Mouse (Mus musculus) embryo, embryonic 10.5 days (tissue): ENCODE results near the gene Gna13.

Experiments
- DNase-seq: peaks from one replicate; pipeline ENCODE4 v3.0.0-alpha.2; 2015; ENCODE audit warnings: low spot score

The Gna13 gene

DNA sequence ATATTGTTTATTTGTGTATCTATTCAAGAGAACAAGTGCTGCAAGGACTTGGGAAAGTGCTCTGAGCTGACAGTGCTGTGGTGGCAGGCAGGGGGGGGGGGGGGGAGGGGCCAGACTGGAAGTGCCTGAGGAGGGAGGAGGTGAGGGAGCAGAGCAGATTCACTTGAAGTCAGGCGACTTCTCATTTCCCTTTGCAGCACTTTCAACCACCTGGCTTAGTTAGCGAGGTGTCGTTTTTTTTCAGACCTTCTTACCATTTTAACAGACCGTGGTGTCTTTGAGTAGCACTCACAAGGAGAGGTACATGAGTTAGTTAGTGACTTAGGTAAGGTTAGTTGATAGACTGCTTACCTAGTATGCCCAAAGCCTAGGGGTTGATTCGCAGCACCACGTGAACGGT is 12.8 kb downstream of the Gna13 start:
- DNase-seq: no peak

DNA sequence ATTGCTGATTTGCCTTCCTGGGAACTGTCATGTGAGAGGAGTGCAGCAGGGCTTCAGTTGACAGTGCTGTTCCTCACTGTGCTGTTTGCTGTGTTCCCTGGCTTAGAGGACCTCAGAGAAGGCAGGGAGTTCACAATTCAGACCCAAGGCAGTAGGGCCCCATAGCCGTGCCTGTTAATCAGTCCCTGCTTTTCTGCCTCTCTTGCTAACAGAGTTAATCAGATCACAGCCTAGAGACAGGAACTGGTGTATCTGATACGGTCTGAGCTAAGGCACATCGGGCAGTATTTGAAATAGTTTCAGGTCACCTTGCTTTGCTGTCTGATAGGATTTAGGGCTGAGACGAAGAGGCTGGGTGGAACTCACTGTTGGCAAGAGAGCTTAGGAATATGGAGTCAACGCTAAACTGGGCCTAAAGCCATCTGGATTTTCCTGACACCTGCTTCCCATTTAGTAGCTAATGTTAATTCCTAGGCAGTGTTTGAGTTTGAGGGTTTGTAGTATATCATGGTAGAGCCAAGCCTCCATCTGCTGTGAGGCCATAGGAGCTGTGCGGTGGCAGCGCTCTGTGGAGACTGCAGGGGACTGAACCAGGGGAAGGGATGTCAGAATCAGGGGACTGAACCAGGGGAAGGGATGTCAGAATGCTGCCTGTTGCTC is 14.0 kb downstream of the Gna13 start:
- peak; percentile 22 for DNase-seq

GRCm38 (mm10) chr11:109377477-109377876 is 14.8 kb downstream of the Gna13 start:
- DNase-seq: no peak

GRCm38 (mm10) chr11:109378051-109378450 is 15.4 kb downstream of the Gna13 start:
- DNase-seq: no peak

DNA sequence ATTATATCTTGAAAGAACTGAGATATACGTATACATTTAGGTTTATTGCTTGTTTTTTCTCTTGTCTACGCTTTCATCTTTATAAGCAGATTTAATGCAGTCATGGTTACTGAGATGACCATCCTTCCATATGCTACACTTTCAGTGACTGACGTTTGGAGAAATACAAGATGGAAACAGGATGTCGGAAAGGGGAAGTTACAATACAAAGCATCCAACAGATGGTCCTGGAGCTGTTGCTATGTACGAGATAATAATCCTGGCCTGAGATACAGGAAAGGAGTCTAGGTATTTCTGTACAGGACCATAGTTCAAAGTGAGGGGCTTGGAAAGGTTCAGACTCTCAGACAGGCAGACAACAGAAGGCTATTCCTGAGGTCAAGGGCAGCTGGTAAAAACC is 18.0 kb downstream of the Gna13 start:
- no peak for DNase-seq

- no peak for DNase-seq
These were observed 22.7 kb downstream of the Gna13 start for GRCm38 (mm10) chr11:109385296-109385695.

GRCm38 (mm10) chr11:109389046-109389445 is 26.4 kb downstream of the Gna13 start:
- no peak for DNase-seq

- DNase-seq: no peak
These were observed 28.6 kb downstream of the Gna13 start for GRCm38 (mm10) chr11:109391200-109391599.

DNA sequence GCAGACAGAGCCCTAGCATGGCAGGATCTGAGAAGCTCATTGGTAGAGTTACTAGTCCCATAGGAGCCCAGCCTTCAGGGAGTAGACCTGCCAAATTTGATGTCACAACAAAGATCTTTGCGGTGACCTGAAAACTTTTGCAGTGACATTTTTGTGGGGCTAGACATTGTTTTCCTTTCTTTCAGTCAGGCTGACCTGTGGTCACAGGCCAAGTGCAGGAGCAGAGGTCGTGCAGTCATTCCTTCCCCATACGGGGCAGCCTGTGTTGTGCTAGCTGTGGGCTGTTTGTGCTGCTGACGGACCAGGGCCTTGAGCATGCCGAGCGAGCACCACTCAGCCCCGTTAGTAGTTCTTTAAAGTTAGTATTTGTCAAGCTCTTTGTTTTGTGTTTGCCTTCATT is 29.1 kb downstream of the Gna13 start:
- peak; percentile 33 for DNase-seq

GRCm38 (mm10) chr11:109392601-109393000 is 30.0 kb downstream of the Gna13 start:
- no peak for DNase-seq

- no peak for DNase-seq
These were observed 32.1 kb downstream of the Gna13 start for GRCm38 (mm10) chr11:109394758-109395157.

- no peak for DNase-seq
These were observed 32.7 kb downstream of the Gna13 start for GRCm38 (mm10) chr11:109395291-109395690.

GRCm38 (mm10) chr11:109406431-109406830 is 43.8 kb downstream of the Gna13 start:
- no peak for DNase-seq

- DNase-seq: no peak
These were observed 47.8 kb downstream of the Gna13 start for GRCm38 (mm10) chr11:109410197-109410980.

DNA sequence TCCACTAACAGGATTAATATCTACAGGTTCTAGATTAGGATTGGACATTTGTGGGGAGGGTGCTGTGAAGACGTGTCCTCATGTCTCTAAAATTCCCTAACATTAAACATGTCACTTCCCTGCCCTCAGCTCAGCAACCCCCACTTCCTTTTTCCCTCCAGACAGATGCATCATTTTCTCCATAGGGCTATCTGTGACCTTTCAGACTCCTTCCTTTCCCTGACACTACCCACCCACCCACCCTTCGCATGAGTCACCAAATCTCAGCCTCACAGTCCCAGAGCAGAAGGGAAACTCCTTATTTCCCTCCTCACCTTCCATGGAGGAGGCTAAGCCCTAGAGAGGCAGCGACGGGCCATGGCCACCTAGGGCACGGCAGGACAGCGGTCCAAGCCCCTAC is 51.0 kb downstream of the Gna13 start, which contains the start of gene 9930022D16Rik:
TSS of gene 9930022D16Rik (plus strand) at position 301 of the 400 bp plus-strand sequence.
- DNase-seq: no peak

DNA sequence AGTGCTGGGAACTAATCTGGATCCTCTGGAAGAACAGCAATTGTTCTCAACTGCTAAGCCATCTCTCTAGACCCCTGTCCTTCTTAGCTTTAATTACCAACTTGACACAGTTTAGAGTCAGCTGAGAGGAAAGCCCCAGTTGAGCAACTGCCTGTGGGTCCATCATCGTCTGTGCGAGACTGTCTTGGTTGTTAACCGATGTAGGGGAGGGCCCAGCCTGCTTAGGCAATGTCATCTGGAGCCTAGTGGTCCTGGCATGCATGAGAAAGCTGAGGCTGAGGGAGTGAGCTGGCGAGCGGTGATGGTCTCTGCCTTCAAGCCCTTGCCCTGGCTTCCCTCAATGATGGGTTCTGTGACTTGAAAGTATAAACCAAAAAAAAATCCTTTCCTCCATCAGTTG is 52.2 kb downstream of the Gna13 start:
- no peak for DNase-seq

DNA sequence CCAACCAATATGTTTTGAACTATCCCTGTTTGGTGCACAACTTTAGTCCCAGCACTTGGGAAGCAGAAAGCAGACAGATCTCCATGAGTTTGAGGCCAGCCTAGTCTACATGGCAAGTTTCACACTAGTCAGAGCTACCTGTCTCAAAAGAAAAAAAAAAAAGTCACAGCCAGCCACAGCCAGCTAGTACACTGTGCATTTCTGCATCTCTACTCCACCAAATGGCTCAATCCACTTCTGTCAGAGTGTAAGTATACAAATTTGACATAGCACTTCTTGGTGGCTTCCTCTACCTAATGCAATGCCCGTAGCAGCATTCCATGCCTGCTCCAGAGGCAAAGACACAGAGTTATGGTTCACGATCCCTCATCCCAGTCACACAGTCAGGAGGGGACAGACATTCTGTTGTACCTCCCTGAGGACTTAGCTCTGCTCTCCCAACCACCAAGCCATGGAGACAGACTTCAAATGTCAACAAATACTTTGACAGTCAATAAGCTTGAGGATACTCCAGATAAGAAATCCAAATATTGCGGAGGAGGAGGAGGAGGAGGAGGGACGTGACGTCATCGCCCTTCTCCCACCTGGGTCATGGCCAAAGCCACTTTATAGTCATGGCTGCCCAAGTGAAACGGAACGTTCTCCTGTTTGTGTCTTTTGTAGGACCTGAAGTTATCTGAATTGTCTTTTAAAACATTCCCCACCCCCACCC is 54.2 kb downstream of the Gna13 start:
- DNase-seq: no peak

GRCm38 (mm10) chr11:109417472-109418040 is 54.9 kb downstream of the Gna13 start:
- no peak for DNase-seq

- no peak for DNase-seq
These were observed 56.8 kb downstream of the Gna13 start for GRCm38 (mm10) chr11:109419461-109419860.

- no peak for DNase-seq
These were observed 57.4 kb downstream of the Gna13 start for GRCm38 (mm10) chr11:109419961-109420566.

GRCm38 (mm10) chr11:109420567-109420962 is 57.9 kb downstream of the Gna13 start:
- no peak for DNase-seq

GRCm38 (mm10) chr11:109421205-109421604 is 58.6 kb downstream of the Gna13 start:
- DNase-seq: no peak
